Mouse (Mus musculus) forebrain, embryonic 13.5 days (tissue): ENCODE data around the gene Fam71f2. TPM values are rescaled to one million over a fixed set of nuclear protein-coding genes. Genes with fewer than 3 reads are reported as not detected.

Experiments
- ATAC-seq: fragments of 200-750 bp; cut with Nextera tagmentation; 2 replicates; pipeline ENCODE4 v1.8.0; 2017
- H3K27ac ChIP-seq: fragments of 300-500 bp; sonication (generic); 2 replicates; pipeline ENCODE4 v1.5.1; 2015; ENCODE audit warnings: inconsistent platforms, mild to moderate bottlenecking, moderate library complexity
- H3K27me3 ChIP-seq: fragments of 300-500 bp; sonication (generic); 2 replicates; pipeline ENCODE4 v1.6.1; 2015; ENCODE audit warnings: mild to moderate bottlenecking, inconsistent platforms
- H3K36me3 ChIP-seq: fragments of 300-500 bp; sonication (generic); 2 replicates; pipeline ENCODE4 v1.6.1; 2015; ENCODE audit warnings: mild to moderate bottlenecking, inconsistent platforms; ENCODE audit not compliant: poor library complexity, severe bottlenecking
- H3K4me1 ChIP-seq: fragments of 300-500 bp; sonication (generic); 2 replicates; pipeline ENCODE4 v1.6.1; 2015; ENCODE audit warnings: inconsistent platforms
- H3K4me2 ChIP-seq: fragments of 300-500 bp; sonication (generic); 2 replicates; pipeline ENCODE4 v1.6.1; 2015; ENCODE audit warnings: inconsistent platforms, mild to moderate bottlenecking, moderate library complexity
- H3K4me3 ChIP-seq: fragments of 300-500 bp; sonication (generic); 2 replicates; pipeline ENCODE4 v1.5.1; 2015; ENCODE audit warnings: mild to moderate bottlenecking, inconsistent platforms
- H3K9ac ChIP-seq: fragments of 300-500 bp; sonication (generic); 2 replicates; pipeline ENCODE4 v1.6.1; 2015; ENCODE audit warnings: mild to moderate bottlenecking, inconsistent platforms
- H3K9me3 ChIP-seq: fragments of 300-500 bp; sonication (generic); replicated peaks from 2 replicates; pipeline ENCODE4 v1.6.1; 2016; ENCODE audit warnings: inconsistent platforms
- WGBS: fragments of 180-500 bp; shearing (Covaris S2); methylation state at CpG from one replicate; pipeline ENCODE4 v1.1.7; 2015; 5-methylcytosine and 5-hydroxymethylcytosine counted together
- polyA plus RNA-seq: library from polyadenylated mRNA; unstranded; fragments of >200 nt; fragmentation: Nextera tagmentation; extraction: Ambion mirVana; gene quantifications from 2 replicates; pipeline ENCODE4 v1.2.1, GENCODE M21; 2015

Fam71f2 gene
- polyA plus RNA-seq, 1 experiment from 2014 or later = 0.75 TPM

DNA sequence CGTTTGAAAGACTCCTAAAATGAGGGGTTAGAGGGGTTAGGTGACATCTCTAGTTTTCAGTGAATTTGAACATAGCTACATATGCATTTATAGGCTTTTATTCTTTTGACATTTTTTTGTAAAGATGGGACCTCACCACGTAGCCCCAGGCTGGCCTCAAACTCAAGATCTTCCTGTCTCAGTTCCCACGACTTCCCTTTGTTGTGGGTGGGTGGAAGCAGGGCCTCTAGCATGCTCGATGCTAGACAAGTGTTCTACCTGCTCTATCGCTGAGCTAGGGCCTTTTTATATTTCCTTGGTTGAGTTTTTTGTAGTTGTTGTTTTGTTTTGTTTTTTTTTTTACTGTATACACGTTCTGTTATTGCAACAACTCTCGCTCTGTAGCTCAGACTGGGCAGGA lies 7.5 kb downstream of the Fam71f2 start:
- no peak overlapping the region for H3K4me3 ChIP-seq
- no peak overlapping the region for H3K27ac ChIP-seq
- H3K36me3 ChIP-seq = no peaks in the 10 kb centered on the region
- no peaks in the 10 kb centered on the region for H3K4me1 ChIP-seq
- H3K9me3 ChIP-seq = no peaks in the 10 kb centered on the region
- no peaks in the 10 kb centered on the region for H3K27me3 ChIP-seq
- WGBS = 74% methylated on average over 7 of the region's 7 CpGs
- H3K4me2 ChIP-seq = no peak overlapping the region
- H3K9ac ChIP-seq = no peak overlapping the region
- no peak for ATAC-seq

DNA sequence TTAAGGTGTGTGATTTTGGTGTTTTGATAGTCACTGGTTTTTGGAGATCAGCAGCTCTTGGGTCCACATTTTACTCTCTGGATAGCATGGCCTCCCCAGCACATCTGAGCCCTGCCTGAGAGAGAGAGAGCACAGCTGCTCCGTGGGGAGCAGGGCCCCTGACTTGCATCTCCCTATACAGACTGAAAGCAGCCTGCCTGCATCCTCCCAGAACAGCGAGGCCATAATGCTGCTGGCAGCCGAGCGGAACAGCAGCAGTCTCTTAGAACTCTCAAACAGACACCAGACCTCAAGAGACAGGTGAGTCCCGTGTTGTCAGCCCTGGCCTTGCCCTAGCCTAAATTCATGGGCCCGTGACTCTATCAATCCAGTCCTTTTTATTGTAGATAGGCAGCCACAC lies 8.1 kb downstream of the Fam71f2 start:
- no peak for ATAC-seq
- WGBS = 31% methylated on average over 6 of the region's 6 CpGs
- H3K4me3 ChIP-seq = no peak overlapping the region
- H3K9ac ChIP-seq = no peak overlapping the region
- H3K27ac ChIP-seq = no peak overlapping the region
- H3K4me1 ChIP-seq = no peaks in the 10 kb centered on the region
- H3K36me3 ChIP-seq = no peaks in the 10 kb centered on the region
- H3K9me3 ChIP-seq = no peaks in the 10 kb centered on the region
- H3K4me2 ChIP-seq = no peak overlapping the region
- no peaks in the 10 kb centered on the region for H3K27me3 ChIP-seq

DNA sequence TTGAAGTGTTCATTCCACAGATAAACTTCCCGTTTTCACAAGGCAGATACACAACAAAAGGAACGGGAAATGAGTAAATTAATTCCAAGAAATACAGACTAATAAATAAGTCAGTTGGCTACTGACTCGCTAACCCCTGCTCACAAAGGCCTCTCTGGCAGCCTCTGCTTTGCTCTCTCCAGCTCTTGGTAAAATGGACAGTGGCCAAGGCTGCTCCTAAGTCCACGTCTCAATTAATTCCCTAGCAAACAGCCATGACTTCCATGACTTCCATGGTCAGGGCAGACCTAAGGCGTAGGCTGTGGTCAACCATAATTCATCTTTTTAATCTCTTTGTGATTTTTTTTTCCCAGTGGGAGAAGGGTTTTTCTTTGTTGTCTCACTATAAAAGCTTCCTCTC lies 8.6 kb downstream of the Fam71f2 start:
- H3K4me1 ChIP-seq = no peaks in the 10 kb centered on the region

DNA sequence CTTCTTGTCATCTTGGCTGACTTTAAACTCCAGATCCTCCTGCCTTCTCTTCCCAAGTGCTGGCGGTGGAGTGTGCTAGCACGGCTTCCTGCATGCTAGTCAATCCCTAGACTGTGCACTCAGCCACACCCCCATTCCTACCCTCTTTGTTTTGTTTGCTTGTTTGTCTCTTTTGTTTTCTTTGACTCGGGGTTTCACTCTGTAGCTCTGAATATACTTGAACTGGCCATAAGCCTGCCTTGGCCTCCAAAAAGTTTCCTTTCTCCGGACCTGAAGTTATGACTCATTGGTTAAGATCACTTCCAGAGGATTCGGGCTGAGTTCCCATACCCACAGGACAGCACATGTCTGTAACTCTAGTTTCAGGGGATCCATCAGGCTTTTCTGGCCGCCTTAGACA lies 9.3 kb downstream of the Fam71f2 start:
- no peak overlapping the region for H3K4me3 ChIP-seq
- no peaks in the 10 kb centered on the region for H3K4me1 ChIP-seq
- ATAC-seq = no peak
- H3K4me2 ChIP-seq = no peak overlapping the region
- no peaks in the 10 kb centered on the region for H3K36me3 ChIP-seq
- 62% methylated on average over 6 of the region's 6 CpGs for WGBS
- no peaks in the 10 kb centered on the region for H3K27me3 ChIP-seq
- H3K27ac ChIP-seq = no peak overlapping the region
- no peak overlapping the region for H3K9ac ChIP-seq
- no peaks in the 10 kb centered on the region for H3K9me3 ChIP-seq

More for the DNA sequence above, 8.6 kb downstream of the Fam71f2 start:
- no peaks in the 10 kb centered on the region for H3K36me3 ChIP-seq
- 60% methylated on average over 5 of the region's 5 CpGs for WGBS
- no peaks in the 10 kb centered on the region for H3K9me3 ChIP-seq
- no peaks in the 10 kb centered on the region for H3K27me3 ChIP-seq
- no peak overlapping the region for H3K27ac ChIP-seq
- H3K9ac ChIP-seq = no peak overlapping the region
- H3K4me2 ChIP-seq = no peak overlapping the region
- no peak overlapping the region for H3K4me3 ChIP-seq
- no peak for ATAC-seq

DNA sequence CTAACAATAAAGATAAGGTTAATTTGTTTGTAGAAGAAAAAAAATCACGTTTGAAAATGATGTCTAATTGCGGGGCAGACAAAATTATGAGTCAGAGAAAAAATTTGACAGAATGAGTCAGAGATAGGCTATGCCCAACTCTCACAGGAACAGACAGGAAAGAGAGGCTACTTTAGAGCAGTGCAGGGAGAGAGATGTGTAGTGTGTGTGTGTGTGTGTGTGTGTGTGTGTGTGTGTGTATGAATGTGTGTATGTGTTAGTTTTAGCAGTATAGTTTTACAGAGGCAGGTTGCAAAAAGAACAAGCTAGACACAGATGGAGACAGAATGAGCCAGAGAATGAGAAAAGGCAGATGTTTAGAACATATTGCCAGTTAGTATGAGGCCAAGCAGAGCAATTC lies 19.7 kb downstream of the Fam71f2 start:
- Histone ChIP-seq H3K4me2 (no peak overlapping the region), H3K4me1 (no peaks in the 10 kb centered on the region), H3K27me3 (no peaks in the 10 kb centered on the region), H3K36me3 (no peaks in the 10 kb centered on the region), H3K9me3 (no peaks in the 10 kb centered on the region), H3K27ac (no peak overlapping the region), H3K4me3 (no peak overlapping the region), H3K9ac (no peak overlapping the region)
- no peak for ATAC-seq
- WGBS = 73% methylated on average over 2 of the region's 2 CpGs

DNA sequence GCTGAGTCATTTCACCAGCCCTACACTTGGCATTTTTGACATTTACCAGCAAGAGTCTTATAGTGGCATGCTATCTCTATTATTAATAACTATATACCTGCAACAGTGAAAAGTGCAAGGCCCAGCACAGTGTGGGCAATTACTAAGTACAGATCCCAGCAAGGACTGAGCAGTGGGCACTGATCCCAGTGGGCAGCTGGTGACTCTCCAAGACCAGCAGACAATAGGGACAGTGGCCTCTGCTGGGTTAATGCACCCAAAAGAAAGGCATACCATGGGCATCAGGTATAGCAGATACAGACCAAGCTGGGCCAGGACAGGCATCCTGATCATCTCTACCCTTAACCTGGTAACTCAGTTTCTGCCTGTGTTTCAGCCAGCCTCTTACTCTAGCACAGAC lies 23.9 kb downstream of the Fam71f2 start:
- no peak for ATAC-seq
- Histone ChIP-seq H3K4me2 (no peak overlapping the region), H3K27ac (no peak overlapping the region), H3K9me3 (no peaks in the 10 kb centered on the region), H3K27me3 (no peaks in the 10 kb centered on the region), H3K4me3 (no peak overlapping the region), H3K9ac (no peak overlapping the region), H3K4me1 (no peaks in the 10 kb centered on the region), H3K36me3 (no peaks in the 10 kb centered on the region)

DNA sequence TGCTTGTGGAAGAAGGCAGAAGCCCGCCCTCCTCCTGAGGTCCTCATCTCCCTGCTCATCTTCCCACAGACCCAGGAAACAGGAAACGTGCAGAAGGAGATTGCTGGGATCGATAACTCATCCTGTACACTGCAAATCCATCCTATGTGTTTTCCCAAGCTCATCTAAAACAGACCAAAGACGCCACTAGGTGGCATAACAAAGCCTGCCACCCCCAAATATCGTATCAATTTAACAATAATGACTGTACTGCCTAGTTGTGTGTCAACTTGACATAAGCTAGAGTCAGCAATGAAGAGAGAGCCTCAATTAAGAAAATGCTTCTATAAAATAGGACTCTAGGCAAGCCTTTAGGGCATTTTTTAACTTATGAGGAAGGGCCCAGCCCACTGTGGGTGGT lies 24.3 kb downstream of the Fam71f2 start:
- no peak for ATAC-seq
- WGBS = 51% methylated on average over 5 of the region's 5 CpGs
- Histone ChIP-seq H3K4me1 (no peaks in the 10 kb centered on the region), H3K9me3 (no peaks in the 10 kb centered on the region), H3K27ac (no peak overlapping the region), H3K9ac (no peak overlapping the region), H3K4me2 (no peak overlapping the region), H3K36me3 (no peaks in the 10 kb centered on the region), H3K4me3 (no peak overlapping the region), H3K27me3 (no peaks in the 10 kb centered on the region)

DNA sequence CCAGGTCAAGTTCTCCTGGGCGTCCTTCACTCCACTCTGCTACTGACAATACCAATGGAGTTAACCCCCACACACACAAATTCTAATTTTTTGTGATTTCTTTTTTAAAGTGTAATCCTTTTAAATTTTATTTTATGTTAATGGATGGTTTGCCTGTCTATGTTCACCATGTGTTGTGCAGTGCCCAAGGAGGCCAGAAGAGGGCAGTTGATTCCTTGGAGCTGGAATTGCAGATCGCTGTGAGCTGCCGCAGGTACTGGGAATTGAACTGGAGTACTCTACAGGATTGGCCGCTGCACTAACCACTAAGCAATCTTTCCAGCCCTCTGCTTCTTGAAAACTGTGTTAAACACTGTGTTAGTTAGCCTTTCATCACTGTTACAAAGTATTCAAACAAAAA lies 26.1 kb downstream of the Fam71f2 start:
- no peaks in the 10 kb centered on the region for H3K9me3 ChIP-seq
- H3K4me2 ChIP-seq = no peak overlapping the region
- H3K4me3 ChIP-seq = no peak overlapping the region
- no peaks in the 10 kb centered on the region for H3K4me1 ChIP-seq
- no peaks in the 10 kb centered on the region for H3K27me3 ChIP-seq
- H3K36me3 ChIP-seq = no peaks in the 10 kb centered on the region
- no peak overlapping the region for H3K9ac ChIP-seq
- H3K27ac ChIP-seq = no peak overlapping the region
- WGBS = 91% methylated on average over 4 of the region's 4 CpGs
- ATAC-seq = no peak

DNA sequence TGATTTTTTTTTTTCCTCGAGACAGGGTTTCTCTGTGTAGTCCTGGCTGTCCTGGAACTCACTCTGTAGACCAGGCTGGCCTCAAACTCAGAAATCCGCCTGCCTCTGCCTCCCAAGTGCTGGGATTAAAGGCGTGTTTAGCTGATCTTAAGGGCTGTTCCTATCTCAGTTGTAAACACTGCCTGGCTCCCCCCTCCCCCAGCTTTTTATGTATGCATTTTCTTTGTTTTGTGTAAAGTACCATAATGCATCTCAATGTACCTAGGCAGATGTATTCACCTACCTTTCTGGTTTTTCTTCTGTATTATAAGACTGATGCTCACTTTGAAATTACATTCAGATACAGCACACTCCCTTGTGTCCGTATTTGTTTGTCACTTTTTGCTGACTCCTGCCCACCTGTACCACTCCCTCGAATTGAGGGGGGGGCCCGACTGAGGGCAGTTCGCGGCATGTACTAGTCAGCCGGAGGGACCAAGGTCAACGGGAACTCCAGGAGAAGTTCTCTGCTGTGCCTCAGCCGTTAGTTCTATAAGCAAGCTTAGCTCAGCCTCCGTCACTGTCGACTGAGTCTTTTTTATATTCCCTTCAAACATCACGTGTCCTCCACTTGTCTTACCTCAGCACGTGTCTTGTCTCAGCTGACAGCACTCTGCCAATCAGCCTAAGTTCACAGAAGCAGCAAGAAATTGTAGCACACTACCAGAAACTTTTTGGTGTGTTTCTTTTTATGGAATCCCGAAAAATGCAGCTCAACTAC lies 29.6 kb downstream of the Fam71f2 start:
- Histone ChIP-seq H3K9ac (no peak overlapping the region), H3K4me3 (no peak overlapping the region), H3K4me2 (no peak overlapping the region), H3K27ac (no peak overlapping the region), H3K9me3 (no peaks in the 10 kb centered on the region), H3K27me3 (no peaks in the 10 kb centered on the region), H3K36me3 (no peaks in the 10 kb centered on the region), H3K4me1 (no peaks in the 10 kb centered on the region)
- no peak for ATAC-seq
- 87% methylated on average over 16 of the region's 16 CpGs for WGBS

DNA sequence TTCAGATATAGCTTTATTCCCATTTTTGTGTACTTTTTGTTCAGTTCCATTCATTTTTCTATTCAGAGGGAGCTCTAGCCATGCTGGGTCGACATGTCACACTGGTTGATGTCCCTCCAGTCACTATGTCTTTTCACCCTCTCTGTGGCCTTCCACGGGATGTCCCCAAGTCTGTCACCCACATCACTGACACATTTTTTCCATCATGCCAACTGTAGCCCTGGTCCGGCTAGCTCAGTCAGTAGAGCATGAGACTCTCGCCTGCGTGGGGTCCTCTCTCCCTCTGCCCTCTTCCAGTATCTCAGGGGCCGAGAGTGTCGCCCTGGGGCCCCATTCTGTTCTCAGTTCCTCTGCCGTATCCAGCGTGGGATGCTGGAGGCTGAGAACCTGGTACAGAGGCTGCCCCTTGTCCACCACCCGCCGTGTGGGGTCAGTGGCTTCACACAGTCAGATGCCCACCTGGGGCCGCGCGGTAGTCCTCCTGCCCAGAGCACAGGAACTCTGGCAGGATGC lies 34.4 kb downstream of the Fam71f2 start:
- H3K9ac ChIP-seq = no peak overlapping the region
- WGBS = 71% methylated on average over 14 of the region's 14 CpGs
- H3K4me1 ChIP-seq = no peaks in the 10 kb centered on the region
- H3K4me2 ChIP-seq = no peak overlapping the region
- no peaks in the 10 kb centered on the region for H3K27me3 ChIP-seq
- H3K27ac ChIP-seq = no peak overlapping the region
- no peak for ATAC-seq
- H3K4me3 ChIP-seq = no peak overlapping the region
- H3K9me3 ChIP-seq = no peaks in the 10 kb centered on the region
- no peaks in the 10 kb centered on the region for H3K36me3 ChIP-seq

DNA sequence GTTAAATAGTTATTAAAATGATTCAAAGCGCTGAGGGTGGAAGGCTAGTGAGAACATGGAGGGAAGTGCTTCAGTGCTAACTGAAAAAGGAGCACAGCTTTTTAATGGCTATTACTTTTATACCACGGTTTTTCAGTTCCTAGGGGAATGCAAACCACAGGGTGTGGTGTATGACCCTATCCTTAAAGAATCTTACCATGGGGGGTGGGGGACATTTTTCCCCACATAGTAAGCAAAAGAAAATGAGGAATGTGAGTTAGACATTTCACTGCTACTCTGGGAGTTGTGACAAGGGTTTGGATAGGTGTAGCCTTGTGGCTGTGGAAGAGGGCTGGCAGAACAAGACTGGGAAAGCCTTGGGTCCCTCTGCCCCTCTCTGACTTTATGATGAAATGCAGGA lies 37.9 kb downstream of the Fam71f2 start:
- H3K36me3 ChIP-seq = no peaks in the 10 kb centered on the region
- no peak for ATAC-seq

DNA sequence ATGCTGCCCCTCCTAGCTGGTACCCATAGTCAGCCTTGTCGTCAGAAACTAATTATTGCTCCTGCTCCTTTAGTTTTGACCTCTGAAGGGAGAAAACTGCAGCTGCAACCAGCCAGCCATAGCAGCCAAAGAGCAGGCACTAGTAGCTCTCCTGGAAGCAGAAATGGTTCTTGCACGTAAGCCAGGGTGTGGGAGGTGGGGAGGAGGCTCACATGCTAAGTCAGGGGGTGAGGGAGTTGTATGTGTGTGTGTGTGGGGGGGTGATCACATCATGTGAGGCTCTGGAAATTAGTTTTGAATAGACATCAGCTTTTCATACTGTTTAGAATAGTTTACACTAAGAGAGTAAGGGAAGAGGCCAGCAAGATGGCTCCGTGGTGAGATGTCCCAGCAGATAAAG lies 38.5 kb downstream of the Fam71f2 start:
- H3K4me3 ChIP-seq = no peak overlapping the region
- H3K4me1 ChIP-seq = no peaks in the 10 kb centered on the region
- H3K27ac ChIP-seq = no peak overlapping the region
- WGBS = 74% methylated on average over 3 of the region's 3 CpGs
- H3K4me2 ChIP-seq = no peak overlapping the region
- ATAC-seq = no peak
- no peaks in the 10 kb centered on the region for H3K27me3 ChIP-seq
- no peaks in the 10 kb centered on the region for H3K9me3 ChIP-seq
- H3K36me3 ChIP-seq = no peaks in the 10 kb centered on the region
- H3K9ac ChIP-seq = no peak overlapping the region

More for the DNA sequence above, 37.9 kb downstream of the Fam71f2 start:
- Histone ChIP-seq H3K27ac (no peak overlapping the region), H3K4me2 (no peak overlapping the region), H3K9ac (no peak overlapping the region), H3K4me1 (no peaks in the 10 kb centered on the region), H3K4me3 (no peak overlapping the region), H3K9me3 (no peaks in the 10 kb centered on the region), H3K27me3 (no peaks in the 10 kb centered on the region)
- WGBS = 74% methylated on average over 2 of the region's 2 CpGs

DNA sequence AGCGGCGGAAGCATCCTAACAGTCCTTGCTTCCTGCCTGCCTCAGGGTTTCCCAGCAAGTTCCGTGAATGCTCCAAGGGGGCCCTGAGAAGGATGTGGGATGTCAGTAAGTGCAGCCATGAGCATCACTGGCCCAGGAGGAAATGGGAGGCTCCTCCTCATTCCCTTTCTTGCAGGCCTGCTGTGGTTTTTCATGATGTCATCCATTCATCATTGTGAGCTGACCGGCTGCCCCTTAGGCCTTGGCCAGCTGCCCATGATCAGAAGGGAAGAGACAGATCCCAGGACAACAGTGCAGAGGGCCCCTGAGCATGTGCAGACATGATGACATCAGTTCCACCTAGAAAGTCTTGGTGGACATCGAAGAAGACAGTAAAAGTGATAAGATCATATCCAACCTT lies 39.5 kb downstream of the Fam71f2 start, which contains the start of gene Fam71f1:
Gene Fam71f1 (plus strand): TSS at position 262 of the 400 bp plus-strand sequence.
- no peaks in the 10 kb centered on the region for H3K27me3 ChIP-seq
- WGBS = 62% methylated on average over 3 of the region's 5 CpGs
- H3K9ac ChIP-seq = no peak within 1 kb of the TSS
- H3K36me3 ChIP-seq = no peaks in the 10 kb centered on the region
- no peaks in the 10 kb centered on the region for H3K9me3 ChIP-seq
- no peak within 1 kb of the TSS for H3K27ac ChIP-seq
- H3K4me3 ChIP-seq = no peak within 1 kb of the TSS
- no peak within 1 kb of the TSS for H3K4me2 ChIP-seq
- no peaks in the 10 kb centered on the region for H3K4me1 ChIP-seq
- no peak for ATAC-seq
